Mouse (Mus musculus) lung, adult 2 months (tissue): Measurements from ENCODE around the gene Lnx1.

Experiments
- CTCF ChIP-seq: fragments of 200-500 bp; IDR thresholded peaks from 2 replicates; pipeline ENCODE4 v1.5.1; 2011; ENCODE audit warnings: mild to moderate bottlenecking, low read length, control low read depth; ENCODE audit not compliant: insufficient read depth
- POLR2A ChIP-seq: fragments of 200-500 bp; IDR thresholded peaks from 2 replicates; pipeline ENCODE4 v1.6.1; 2011; ENCODE audit warnings: low read depth, mild to moderate bottlenecking, control low read depth, low read length, borderline replicate concordance; ENCODE audit errors: extremely low read depth

GRCm38 (mm10) chr5:74692411-74693090, 10.2 kb downstream of the Lnx1 start:
- no peak for TF ChIP-seq POLR2A
- no peak for TF ChIP-seq CTCF
